Mouse (Mus musculus): Measurements from ENCODE around the gene Radil. TPM values are rescaled to one million over a fixed set of nuclear protein-coding genes. Genes with fewer than 3 reads are reported as not detected.

Gene Radil
- total RNA-seq, 2 experiments from 2014 or later = 19.5 to 20.4 TPM

DNA sequence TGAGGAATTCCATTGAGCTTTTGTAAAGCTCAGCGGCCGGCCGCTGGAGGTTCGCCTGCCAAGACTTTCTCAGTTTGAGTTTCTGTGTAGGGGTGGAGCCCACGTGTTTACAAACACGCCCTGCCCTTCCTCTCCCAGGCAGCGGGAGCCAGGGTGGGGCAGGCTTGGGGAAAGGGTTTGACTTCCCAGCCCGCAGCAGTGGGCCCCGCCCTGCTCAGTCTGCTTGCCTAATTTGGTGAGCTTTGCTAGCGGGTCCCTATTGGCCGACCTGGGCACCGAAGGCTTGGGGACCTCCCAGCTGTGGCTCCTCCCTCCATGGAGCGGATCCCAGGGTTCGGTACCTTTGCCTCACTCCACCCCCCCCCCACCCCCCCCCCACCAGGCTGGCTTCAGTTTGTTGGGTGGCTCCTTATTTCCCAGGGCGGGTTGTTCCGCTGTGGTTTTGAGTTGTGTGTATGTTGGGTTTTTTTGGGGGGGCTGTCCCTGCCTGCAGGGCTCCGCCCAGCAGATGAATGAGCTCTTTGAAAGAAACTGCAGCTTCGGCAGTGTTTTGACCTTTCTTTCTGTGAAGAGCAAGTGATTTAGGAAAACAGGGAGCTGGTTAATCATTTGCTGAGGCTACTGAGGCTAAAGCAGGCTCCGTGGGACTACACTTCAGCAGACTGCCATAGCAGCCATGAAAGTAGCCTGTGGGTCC, 110.3 kb downstream of the Radil start:
- intact Hi-C loops (cut with DNase I) = loop anchor here (2.0 kb wide), 1 partner anchor 74 kb away; no protein-coding TSS in a partner anchor
- TF ChIP-seq CTCF (IDR thresholded peaks at IDR 0.05) = no peak; the same call in 1 of the 2 replicates

DNA sequence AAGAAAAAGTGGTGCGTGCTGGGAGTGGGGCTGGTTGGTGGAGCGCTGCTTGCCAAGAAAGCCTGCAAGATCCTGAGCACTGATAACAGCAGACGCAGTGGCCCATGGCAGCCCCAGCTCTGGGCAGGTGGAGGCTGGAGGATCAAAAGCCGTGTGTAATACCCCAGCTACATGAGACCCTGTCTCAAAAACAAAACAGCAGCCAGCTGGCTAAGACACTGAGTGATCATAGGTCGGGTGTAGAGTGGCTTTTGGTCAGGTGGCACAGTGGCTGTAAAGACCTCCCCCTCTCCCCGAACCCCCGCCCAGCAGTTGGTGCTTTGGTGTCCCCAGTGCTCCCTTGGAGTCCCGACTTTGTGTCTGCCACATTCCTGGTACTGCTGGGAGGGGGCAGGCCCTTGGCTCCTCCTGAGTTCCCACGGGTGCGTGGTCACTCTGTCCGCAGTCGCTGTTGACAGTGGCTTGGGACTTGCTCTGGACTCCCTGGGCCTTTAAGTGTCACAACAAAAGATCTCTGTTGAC, 110.9 kb downstream of the Radil start:
- intact Hi-C loops (cut with DNase I) = loop anchor here (2.0 kb wide), 3 partner anchors 35 to 73 kb away; no protein-coding TSS in a partner anchor
- H3K27ac ChIP-seq = peak overlapping the region; percentile 79
- no peak for TF ChIP-seq CTCF (IDR thresholded peaks at IDR 0.05)
- peak overlapping the region; percentile 26 for H3K4me3 ChIP-seq
- DNase-seq (ENCODE audit: extremely low spot score in 1 of 2, low spot score in 2 of 2) = no peak

More for the DNA sequence above, 110.3 kb downstream of the Radil start:
- peak in 1 of 2 experiments; percentile 67 for DNase-seq (ENCODE audit: extremely low spot score in 1 of 2, low spot score in 2 of 2)
- peak overlapping the region; percentile 26 for H3K4me3 ChIP-seq
- peak overlapping the region; percentile 79 for H3K27ac ChIP-seq

DNA sequence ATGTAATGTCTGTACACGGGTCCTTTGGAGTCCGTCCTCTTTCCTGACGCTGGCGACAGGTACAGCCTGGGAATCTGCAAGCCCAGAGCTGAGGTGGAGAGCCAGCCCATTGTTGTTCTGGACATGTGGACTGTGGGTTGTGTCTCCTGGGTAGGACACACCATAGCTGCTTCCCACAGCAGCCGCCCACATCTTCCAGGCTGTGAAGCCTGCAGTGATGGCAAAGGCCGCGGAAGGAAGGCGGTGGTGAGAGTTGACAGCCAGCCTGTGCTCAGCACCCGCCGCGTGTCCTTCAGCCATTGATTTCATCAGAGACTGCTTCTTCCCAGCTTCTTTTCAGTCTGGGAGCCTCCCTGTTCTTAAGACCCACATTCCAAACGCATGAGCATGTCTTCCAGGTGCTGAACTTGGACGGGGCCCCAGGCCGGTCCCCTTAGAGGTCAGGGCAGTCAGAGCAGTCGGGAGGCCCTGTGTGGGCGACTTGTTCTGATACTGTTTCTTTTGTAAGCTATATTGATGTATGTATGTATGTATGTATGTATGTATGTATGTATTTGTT, 112.4 kb downstream of the Radil start:
- Histone ChIP-seq H3K4me3 (no peak overlapping the region), H3K27ac (peak overlapping the region; percentile 76)
- DNase-seq (ENCODE audit: extremely low spot score in 1 of 2, low spot score in 2 of 2) = peak; percentile 53 to 68
- intact Hi-C loops (cut with DNase I) = loop anchor here (2.0 kb wide), 2 partner anchors 34 to 62 kb away; no protein-coding TSS in a partner anchor
- no peak for TF ChIP-seq CTCF (IDR thresholded peaks at IDR 0.05)

DNA sequence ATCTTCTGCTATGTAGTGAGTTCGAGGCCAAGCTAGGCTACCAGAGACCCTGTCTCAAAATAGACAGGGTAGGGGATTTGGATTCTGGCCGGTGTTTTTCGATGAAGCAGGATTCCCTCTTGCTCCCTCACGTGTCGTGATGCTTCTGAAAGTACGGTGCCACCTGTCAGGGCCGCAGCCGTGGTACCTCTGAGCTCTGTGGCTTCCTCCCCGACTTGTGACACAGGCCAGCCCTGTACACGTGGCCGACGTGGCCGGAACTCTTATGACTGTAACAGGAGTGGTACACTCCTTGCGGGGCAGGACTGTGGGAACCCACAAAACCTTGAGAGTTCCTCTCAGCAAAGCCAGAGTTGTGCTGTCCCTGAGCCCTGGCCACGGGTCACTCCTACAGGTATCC, 115.2 kb downstream of the Radil start:
- TF ChIP-seq CTCF (IDR thresholded peaks at IDR 0.05) = no peak
- no peak for DNase-seq (ENCODE audit: extremely low spot score in 1 of 2, low spot score in 2 of 2)
- intact Hi-C loops (cut with DNase I) = no loop called here
- Histone ChIP-seq H3K4me3 (no peak overlapping the region), H3K27ac (no peak overlapping the region)

Other genes with a start within 250 kb of the Radil start
- 10 to 100 TPM; 40.4 to 46.1 TPM for gene Foxk1, start 149.6 kb downstream of the Radil start, total RNA-seq (2021)
- gene Ap5z1, start 87.2 kb downstream of the Radil start, total RNA-seq (2021) = 10 to 100 TPM; 22.2 to 22.6 TPM
- under 1 TPM; 0.77 to 0.96 TPM for gene Papolb, start 21.0 kb downstream of the Radil start, total RNA-seq (2021)
- gene Mmd2, start 57.7 kb upstream of the Radil start, total RNA-seq (2021) = 100 to 1,000 TPM; 103 to 104 TPM
- 100 to 1,000 TPM in 1 of 2 experiments, 10 to 100 TPM in 1; 99.7 to 102 TPM for gene Wipi2, start 76.6 kb upstream of the Radil start, total RNA-seq (2021)
- 10 to 100 TPM; 10.1 to 11.2 TPM for gene Slc29a4, start 141.4 kb upstream of the Radil start, total RNA-seq (2021)

Data from left cerebral cortex, adult 2 months (tissue).